Mouse (Mus musculus) monocyte, adult 5-6 weeks (primary cell): ENCODE measurements around the gene Wdr12. TPM values are rescaled to one million over a fixed set of nuclear protein-coding genes. Genes with fewer than 3 reads are reported as not detected.
A peak's percentile ranks its signal among the peaks of the same experiment; 100 is the strongest.
"Not testable (repeated sequence)": the region's sequence is repeated elsewhere in the genome, so short reads cannot be mapped to it uniquely, and the experiment has no call there.

ENCODE experiments used
- ATAC-seq: fragments of 153-309, 156-312 bp; replicated peaks from 2 replicates; pipeline ENCODE4 v1.8.0; 2017; ENCODE audit warnings: mild to moderate bottlenecking; ENCODE audit not compliant: low TSS enrichment, insufficient number of reproducible peaks, severe bottlenecking, poor library complexity, low FRiP score
- total RNA-seq: library from RNA; stranded (forward); fragments of 200-1000, 200-491, 200-594 nt; gene quantifications from 3 replicates; pipeline ENCODE4 v1.2.3, GENCODE M21; 2017

Wdr12 gene
- total RNA-seq, result 5.5 to 18.7 TPM (median 8.1 TPM) in 3 replicates

GRCm38 (mm10) chr1:60098024-60098781 is at the start of gene Wdr12, which contains the start of gene Carf:
Gene Wdr12, minus strand, starts transcription at chr1:60098645.
Gene Carf, plus strand, starts transcription at chr1:60098247.
- ATAC-seq, result peak; percentile 94

GRCm38 (mm10) chr1:60137346-60137745 is 38.9 kb upstream of the Wdr12 start:
- ATAC-seq, result no peak

DNA sequence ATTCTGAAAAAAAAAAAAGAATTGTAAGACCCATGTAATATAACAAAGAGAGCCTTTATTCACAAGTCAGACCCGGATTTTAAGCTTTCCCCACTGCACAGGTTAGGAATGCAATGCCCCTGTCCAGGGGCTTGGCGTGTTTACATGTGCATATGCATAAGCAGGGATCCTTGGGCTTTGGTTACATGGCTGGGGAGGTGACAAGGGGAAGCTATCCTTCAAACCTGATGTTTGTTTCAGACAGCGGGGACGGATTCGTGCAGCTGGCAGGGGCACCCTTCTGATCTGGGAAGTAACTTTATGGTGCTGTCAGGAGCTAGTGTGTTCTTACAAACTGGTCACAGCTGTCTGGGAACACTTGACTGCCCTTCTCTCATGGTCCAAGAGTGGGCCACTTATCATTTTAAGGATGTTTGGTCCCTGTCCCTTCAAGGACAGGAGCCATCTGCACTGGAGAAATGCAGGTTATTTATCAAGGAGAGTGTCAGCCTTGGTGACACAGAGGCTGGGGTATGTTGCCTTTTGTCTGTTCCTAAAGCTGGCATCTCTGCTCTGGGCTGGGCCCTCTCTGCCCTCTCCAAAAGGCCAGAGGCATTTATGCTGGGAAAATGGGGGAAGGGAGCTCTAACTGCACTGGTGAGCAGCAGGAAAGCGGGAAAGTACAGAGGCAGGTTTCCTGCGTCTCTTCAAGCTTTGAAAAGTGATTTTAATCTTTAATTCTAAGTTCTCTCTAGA is 19.4 kb upstream of the Wdr12 start:
- ATAC-seq, result no peak

- ATAC-seq, result no peak
Measured at GRCm38 (mm10) chr1:60104582-60104981, 6.1 kb upstream of the Wdr12 start.

DNA sequence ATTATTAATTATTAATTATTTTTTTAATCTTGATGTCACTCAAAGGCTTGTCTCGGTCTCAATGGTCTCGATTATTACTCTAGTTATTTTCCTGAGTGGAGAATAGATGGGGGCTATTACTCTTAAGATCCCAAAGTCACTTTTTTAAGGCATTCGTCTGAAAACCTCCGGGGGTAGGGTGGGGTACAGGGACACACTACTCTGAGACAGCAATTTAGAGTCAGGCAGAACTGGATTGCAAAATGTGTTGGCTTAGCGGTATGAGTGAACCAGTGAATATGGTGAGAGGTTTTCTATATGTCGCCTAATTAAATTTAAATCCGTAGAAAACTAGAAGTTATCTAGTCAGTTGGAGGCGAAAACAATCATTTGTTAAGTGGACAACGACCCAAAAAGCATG is 394 bp upstream of the Wdr12 start:
- ATAC-seq, result no peak

DNA sequence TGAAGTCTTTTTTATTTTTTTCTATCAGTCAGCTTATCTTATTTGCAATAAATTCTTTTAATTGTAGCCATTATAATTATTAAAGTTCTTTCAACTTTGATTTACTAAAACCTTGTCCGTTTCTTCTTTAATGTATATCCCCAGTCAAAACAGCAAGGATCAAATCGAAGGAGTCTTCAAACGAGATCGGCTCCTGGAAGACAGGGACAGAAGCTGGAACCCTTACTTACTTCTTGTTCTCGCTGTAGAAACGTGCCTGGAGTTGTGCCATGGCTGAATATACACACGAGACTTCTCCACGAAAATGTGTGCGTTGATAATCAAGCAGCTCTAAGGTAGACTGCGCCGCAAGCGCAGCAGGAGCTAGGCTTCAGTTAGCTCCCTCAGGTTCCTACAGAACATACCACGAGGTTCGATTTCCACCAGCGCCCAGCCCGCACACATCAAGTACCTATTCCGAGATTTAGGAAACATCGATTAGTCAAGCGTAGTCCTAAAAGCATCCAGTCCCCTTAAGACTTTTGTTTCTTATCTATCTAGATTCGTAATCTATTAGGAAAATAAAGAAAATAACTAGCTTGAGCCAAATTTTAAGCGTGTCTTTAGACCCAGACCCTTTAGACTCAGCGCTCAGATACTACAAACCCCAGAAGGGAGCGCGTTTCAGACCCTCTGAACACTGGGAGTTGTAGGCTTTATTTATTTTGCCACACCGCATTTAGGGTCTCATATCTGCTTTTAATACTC is 995 bp downstream of the Wdr12 start:
- peak; percentile 75 for ATAC-seq

- no peak for ATAC-seq
Measured at GRCm38 (mm10) chr1:60096572-60097276, 1.7 kb downstream of the Wdr12 start.

GRCm38 (mm10) chr1:60076411-60076810 is 22.0 kb downstream of the Wdr12 start:
- no peak for ATAC-seq

GRCm38 (mm10) chr1:60075590-60075989 is 22.9 kb downstream of the Wdr12 start:
- ATAC-seq, result no peak

DNA sequence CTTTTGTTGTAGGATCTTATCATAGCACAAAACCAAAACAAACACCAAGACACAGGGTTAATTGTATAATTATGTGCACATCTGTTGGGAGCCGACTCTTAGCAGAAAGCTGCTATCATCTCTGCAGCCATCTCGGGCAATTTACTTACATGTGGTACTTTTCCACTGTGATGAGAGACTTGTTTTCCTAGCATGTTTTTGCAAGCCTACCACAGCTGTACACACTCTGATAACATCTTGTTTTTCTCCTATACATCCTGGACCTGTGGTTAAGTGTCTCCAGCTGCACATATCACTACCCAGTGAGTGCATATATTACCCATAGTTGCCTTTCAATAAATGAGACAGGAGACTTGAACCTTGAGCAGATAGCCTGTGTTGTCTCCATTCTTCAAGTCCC is 23.5 kb downstream of the Wdr12 start:
- ATAC-seq, result no peak

DNA sequence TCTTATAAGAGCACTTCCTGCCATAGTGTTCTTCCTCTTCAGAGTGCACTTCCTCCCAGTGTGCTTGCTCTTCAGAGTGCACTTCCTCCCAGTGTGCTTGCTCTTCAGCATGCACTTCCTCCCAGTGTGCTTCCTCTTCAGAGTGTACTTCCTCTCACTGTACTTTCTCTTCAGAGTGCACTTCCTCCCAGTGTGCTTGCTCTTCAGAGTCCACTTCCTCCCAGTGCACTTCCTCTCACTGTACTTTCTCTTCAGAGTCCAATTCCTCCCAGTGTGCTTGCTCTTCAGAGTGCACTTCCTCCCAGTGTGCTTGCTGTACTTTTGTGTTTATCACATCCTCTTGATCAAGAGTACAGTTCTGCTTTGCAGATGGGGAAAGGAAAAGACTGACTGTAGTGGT is 27.7 kb downstream of the Wdr12 start:
- ATAC-seq, result peak; percentile 68

DNA sequence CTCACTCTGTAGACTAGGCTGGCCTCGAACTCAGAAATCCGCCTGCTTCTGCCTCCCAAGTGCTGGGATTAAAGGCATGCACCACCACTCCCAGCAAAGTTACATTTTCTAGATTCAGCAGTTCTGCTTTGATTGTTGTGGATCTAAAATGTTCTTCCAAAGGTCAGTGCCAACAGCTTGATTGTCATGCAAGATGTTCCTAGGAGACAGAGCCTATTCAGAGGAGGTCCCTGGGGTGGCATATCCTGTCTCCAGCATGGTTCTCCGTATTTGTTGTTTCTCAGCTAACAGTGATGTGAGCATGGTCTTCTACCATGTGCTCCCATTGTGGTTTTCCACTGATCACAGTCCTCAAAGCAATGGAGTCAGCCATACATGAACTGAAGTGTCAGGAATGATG is 42.1 kb downstream of the Wdr12 start:
- no peak for ATAC-seq

DNA sequence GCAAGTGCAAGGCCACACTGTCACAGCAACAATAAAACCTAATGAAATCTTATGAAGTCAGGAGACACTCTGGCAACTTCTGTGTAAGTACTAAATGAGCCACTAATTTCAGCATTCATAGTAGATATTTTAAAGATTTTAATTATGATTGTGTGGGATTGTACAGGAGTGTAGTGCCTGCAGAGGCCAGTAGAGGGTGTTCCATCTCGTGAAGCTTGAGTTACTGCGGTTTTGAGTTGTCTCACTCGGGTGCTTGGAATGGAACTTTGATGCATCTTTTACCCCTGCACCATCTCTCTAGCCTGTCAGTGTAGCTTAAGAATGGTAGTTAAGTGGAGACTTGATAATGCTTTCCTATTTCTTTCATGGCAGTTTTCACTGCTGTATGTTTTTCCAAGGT is 43.8 kb downstream of the Wdr12 start:
- ATAC-seq, result no peak

DNA sequence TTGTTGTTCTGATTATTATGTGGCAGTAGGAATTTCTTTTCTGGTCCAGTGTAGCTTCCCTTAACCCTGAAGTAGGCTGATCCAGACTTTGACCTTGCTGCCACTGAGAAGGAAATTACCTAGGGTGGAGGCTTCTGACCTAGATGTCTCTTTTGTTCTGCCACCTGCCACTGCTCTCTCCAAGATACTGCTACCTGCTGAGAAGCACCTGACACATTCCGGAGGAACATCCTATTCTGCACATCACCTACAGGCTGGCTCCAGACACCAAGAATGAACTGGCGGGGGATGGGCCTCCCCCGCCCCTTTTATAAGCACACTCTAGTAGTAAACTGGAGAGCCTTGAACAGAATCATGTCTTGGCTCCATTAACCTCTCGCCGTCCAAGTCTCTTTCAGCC is 51.0 kb downstream of the Wdr12 start:
- ATAC-seq, result not testable (repeated sequence)

- no peak for ATAC-seq
Measured at GRCm38 (mm10) chr1:60044595-60044994, 53.9 kb downstream of the Wdr12 start.

DNA sequence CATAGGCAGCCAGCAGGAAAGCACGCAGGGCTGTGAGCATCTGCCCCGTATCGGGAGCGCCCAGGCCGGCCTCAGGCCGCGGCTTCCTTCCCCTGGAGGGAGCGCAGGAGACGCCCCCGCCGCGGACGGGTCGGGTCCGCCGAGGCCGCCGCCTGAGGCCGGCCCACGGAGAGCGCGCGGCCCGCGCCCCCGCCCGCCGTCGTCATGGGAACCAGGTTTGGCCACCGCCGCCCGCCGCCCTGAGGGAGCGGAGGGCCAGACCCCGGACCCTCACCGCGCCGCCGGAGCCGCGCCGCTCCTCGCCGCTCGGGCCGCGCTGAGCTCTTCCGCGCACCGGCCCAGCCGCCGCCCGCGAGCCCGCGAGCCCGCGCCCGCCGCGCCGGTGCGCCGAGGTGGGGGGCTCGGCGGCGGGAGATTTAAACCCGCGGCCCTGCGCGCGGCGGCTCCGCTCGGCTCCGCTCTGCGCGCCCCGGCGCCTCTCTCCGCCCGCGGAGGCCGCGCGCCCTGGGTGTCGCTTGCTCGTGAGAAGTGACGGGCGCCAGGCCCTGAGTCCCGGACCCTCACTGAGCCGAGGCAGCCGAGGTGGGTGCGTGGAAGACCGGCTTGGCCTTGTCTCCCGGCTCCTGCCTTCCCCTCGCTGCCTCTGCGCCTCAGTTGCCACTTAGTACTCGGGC is 55.5 kb downstream of the Wdr12 start, which contains the start of gene Ica1l:
Ica1l (minus strand) TSS at position 389 of the 674 bp plus-strand sequence.
- no peak for ATAC-seq

GRCm38 (mm10) chr1:60042398-60042795 is 56.0 kb downstream of the Wdr12 start:
- ATAC-seq, result no peak

- no peak for ATAC-seq
Measured at GRCm38 (mm10) chr1:60035044-60035443, 63.4 kb downstream of the Wdr12 start.
